Mouse (Mus musculus): ENCODE data around the gene Fgl2.

The Fgl2 gene

DNA sequence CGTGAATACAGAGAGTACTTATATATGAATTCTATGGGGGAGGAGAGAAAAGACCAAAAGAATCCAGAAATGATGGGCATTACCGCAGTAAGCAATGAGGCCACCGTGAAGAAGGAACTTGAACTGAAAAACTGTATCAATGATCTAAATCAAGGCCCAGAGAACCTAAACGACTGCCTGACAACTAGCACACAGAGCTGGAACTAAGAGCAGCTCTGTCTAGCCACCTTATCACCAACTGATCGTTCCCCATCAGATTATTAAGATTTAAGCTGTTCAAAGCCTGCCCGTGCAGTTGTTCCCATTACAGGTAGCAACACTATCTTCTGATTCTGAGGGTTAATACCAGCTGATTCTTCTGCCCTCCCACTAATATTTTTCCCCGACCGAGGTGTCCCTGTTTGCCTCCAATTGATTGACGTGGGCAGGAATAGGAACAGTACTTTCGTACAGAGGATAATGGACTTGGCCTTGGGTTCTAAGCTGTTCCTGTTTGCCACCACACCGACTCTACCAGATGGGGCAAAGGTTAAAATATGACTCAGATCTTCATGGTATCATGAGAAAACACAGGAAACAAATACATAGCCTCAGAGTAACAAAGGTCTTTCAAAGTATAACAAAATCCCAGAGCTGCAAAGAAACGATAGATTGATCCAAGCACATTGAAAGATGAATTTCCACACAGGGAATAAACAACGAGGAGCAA, 12.0 kb downstream of the Fgl2 start:
- DNase-seq (ENCODE audit: low spot score) = no peak

DNA sequence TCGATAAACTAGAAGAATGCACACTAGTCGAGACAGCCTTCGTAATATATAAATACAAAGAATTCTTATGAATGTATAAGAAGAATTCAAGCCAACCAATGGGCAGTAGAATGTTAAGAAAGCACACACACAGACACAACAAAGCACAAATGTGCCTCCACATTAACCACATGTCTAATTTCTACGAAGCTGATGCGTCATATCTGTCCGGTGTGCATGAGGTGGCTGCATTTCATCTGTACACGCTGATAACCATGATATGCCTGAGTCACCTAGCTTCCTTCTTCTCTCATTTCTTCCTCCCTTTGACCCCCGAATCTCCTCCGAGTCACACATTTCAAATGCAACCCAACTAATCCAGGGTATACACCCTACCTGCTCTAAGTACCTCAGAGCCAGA, 12.5 kb downstream of the Fgl2 start:
- no peak for DNase-seq (ENCODE audit: low spot score)

- DNase-seq (ENCODE audit: low spot score) = no peak
Observed at GRCm38 (mm10) chr5:21386432-21386831, 14.0 kb downstream of the Fgl2 start.

GRCm38 (mm10) chr5:21387340-21387739, 14.9 kb downstream of the Fgl2 start:
- no peak for DNase-seq (ENCODE audit: low spot score)

DNA sequence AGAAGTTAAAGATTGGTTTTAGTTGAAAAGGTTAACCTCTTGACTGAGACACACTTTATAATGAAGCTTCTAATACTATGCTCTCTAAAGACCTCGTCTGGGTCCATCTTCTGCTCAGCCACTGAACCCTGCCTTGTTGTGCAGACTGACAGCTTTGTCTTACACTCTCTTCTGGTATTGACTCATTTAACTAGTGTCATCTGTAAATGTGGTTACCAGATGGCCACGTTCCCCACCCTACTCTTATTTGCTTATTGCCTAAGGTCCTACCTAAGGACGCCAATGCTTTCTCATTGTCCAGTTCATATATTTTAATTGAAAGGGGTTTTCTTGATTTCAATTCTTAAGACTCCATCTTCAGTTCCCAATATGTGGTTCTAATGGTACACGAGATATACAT, 16.4 kb downstream of the Fgl2 start:
- DNase-seq (ENCODE audit: low spot score) = no peak

DNA sequence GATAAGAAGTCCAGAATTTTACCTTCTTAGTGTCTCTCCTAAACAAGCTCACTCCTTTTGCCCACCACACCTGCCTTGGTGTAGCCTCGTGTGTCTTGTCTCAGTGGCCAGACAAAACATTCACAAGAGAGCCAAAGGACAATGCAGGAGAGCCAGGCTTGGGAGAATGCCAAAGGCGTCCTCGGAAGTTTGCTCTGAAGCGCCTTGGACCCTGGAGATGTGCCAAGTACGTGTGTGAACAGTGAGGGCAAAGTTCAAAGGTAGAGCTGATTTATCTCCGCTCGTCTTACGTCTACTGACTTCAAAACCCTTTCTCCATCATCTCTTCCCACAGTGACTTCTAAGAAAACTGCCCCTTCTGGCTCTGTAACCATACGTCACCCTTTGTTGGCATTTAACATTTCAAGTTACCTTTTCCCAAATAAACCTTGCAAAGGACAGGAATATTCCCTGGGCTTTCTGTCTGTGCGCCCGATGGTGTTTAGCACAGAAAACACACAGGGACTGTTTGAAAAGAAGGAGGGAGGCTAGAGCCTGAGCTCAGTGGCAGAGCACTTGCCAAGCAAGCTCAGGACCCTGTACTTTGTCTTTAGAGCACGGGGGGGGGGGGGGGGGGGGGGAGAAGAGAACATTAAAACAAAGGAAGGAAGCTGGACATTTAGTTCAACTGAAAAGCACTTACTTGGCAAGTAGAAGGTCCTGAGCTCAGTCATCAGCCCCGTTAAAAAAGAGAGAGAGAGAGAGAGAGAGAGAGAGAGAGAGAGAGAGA, 19.4 kb downstream of the Fgl2 start:
- no peak for DNase-seq (ENCODE audit: low spot score)

DNA sequence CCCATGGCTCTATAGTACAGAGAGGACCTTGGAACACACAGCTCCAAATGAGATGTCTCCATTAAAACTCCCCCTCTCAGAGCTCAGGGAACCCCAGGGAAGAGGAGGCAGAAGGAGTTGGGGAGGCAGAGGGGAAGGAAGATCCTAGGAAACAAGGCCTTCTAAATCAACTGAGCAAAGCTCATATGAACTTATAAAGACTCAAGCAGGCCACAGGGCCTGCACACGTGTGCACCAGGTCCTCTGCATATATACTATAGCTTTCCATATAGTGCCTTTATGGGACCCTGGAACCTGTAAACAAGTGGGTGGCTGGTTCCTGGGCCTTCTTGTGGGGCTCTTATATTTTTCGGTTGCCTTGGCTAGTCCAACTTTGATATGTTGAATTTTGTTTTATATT, 22.1 kb downstream of the Fgl2 start:
- no peak for DNase-seq (ENCODE audit: low spot score)

GRCm38 (mm10) chr5:21395205-21395840, 22.9 kb downstream of the Fgl2 start:
- DNase-seq (ENCODE audit: low spot score) = no peak

GRCm38 (mm10) chr5:21411261-21411666, 38.8 kb downstream of the Fgl2 start:
- peak; percentile 78 for DNase-seq (ENCODE audit: low spot score)

GRCm38 (mm10) chr5:21412056-21412455, 39.6 kb downstream of the Fgl2 start:
- peak; percentile 49 for DNase-seq (ENCODE audit: low spot score)

GRCm38 (mm10) chr5:21413322-21413721, 40.9 kb downstream of the Fgl2 start:
- DNase-seq (ENCODE audit: low spot score) = no peak

DNA sequence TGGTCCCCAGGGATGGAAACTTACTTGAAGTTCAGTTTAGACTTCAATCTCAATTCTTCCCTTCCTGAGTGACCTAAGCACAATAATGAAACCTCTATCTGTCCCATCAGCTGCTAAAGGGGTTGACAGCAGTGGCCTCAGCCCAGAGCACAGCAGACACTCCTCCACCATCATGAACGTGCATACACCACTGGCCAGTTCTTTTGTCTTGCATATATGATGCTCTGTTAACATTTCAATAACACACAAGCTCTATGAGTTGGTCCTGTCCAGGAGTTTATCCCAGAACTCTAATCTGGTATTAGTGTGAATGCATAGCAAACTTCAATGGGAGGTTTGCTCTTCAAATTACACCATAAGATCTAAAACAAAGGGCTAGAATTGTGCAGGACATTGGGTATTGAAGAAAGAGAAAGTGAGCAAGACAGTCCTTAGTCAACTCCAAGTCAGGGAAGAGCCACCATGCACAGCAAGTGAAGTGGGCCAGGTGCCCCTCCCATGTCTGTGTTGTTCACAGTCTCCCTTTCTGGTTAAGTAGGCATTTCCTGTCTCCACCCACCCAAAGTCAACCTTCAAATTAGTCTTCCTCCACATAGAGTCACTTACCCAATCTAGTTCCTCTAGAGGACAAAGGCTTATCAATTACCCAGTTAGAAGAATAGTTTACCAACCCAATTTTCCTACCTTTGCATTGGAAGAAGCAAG, 41.8 kb downstream of the Fgl2 start:
- DNase-seq (ENCODE audit: low spot score) = peak; percentile 15

DNA sequence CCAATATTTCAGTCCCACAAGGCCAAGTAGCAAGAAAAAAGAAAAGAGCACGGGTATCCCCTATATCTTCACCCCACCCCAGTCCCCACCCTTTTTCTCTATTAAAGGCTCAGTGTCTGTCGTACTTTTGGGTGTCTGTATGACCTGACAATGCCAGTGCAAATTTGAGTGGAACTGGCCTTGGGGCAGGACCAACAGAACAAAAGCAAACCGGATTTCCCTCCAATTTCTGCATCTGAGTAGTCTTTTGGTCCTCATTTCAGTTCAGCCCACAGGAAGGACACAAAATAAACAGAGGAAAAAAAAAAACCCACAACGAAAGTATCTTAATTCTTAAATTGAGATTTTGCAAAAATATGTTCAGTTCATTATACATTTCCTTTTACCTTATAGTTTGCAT, 46.2 kb downstream of the Fgl2 start:
- DNase-seq (ENCODE audit: low spot score) = no peak

DNA sequence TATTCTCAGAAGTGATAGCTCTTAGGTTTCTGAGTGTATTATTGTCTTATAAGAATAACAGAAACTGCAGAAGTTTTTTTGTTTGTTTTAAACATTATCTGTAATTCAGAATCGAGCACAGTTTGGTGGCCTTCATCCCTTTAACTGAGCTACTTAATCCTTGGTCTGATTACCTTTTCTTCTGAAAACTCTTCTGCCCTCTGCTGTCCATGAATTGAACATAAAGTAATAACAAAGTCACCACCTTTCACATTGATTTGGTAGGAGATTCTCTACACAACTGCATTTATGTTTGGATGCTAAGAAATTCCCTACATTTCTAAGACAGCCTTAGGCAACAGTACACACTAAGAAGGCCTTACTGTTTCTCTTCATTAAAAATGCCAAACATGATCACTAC, 48.2 kb downstream of the Fgl2 start:
- DNase-seq (ENCODE audit: low spot score) = peak; percentile 56

DNA sequence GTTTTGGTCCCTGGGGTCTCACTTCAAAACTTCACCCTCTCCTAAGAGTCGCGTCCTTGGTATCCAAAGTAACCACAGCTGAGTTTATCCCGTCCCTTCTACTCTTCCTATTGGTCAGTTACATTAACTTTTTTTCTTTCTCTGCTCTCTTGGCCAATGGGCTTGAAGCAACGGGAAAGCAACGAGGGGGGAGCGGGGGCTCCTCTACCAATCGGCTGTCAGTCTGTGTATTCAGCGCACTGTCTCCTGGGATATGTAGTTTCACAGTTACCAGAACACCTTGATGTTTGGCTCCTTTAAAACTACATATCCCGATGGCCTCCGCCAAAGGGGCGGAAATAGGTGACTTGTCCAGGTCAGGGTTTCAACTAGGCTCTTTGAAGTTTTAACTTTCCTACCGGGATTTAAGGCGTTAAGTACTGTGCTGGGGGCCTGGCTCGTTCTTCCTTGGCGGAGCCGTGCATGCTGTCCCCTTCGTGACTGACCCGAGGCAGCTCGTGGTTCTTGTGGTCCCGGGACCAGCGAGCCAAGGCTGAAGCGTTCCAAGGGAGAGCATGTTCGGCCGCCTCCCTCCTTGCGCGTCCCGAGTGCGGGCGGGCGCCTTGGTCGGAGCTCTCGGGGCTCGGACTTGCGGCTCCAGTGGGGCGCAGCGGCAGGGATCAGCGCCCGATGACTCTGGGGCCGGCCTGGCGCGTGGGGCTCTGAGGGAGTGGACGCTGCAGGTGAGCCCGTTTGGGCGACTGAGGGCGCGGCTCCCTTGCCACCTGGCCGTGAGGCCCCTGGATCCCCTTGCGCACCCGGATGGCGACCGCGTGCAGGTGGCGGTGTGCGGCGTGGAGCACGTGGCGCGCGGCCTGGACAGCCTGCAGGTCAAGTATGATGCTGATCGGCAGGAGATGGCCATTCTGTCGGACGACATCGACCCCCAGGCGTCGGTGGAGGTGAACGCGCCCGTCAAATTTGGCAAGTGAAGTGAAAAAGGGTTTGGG, 52.5 kb downstream of the Fgl2 start, which contains the start of the genes Ccdc146 and Fam185a:
Gene Ccdc146 (minus strand): TSS at position 64 of the 989 bp plus-strand sequence.
Gene Fam185a (plus strand): TSS at position 345 of the 989 bp plus-strand sequence.
- peak; percentile 99 for DNase-seq (ENCODE audit: low spot score)

DNA sequence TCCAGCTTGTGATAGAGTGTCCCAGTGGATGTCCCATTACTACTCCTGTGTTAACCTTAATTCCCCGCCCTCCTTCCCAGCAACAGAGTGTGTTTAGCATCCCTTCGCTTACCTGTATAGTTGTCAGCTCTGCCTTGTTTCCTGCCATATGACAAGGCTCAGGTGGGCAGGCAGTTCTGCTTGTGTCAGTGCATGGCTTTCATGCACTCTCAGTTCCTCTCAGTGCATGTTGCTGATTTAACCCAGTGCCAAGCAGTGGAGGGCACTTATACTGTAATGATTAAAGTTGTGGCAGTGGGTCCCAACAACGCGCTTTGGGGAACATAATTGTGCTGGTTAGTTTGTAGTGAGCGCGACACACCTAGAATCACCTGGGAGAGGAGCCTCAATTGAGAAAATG, 54.2 kb downstream of the Fgl2 start:
- DNase-seq (ENCODE audit: low spot score) = no peak

Measured in lung, postnatal 25 days (tissue).